Mouse (Mus musculus) R1 (cell line): ENCODE results near the gene Olfr251.
"Not testable (repeated sequence)": the region's sequence is repeated elsewhere in the genome, so short reads cannot be mapped to it uniquely, and the experiment has no call there.

Source experiments
- DNase-seq: peaks from one replicate; pipeline ENCODE4 v3.0.0-alpha.2; 2018; ENCODE audit warnings: low read depth, low spot score

The Olfr251 gene

DNA sequence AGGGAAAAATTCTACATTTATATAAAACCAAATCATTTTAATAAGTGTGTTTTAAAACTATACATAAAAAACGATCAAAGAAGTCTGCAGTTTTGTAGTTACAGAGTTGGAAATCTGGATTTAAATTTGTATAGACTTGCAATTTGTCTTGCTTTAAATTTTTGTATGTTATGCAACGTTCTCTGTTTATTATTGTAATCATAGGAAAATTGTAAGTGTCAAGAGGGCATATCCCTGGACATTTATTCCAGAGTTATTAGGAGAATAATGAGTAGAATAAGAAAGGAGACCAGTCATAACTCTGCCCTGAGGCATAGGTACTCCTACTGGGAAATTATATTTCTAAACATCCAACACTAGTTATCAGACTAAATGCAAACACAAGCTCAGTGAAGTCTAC lies at the start of gene Olfr251:
Gene Olfr251, plus strand, starts transcription at position 301 of the 400 bp plus-strand sequence.
- no peak for DNase-seq

DNA sequence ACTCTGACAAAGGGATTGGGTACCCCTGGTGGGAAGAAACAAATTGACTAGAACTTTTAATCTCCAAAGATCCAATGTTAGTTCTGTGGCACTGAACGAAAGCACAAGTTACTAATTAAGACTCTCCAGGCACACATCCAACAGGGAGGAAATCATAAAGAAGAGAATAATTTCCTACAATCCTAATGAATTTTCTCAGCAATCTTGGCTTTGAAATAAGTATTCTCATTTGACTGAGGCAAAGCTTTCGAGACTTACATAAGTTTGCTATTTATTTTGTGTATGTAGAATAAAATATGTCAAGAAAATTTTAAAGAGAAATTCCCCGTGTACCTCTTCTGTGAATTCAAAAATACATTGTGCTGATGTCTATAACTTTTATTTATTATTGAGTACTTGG lies 48.1 kb upstream of the Olfr251 start, which contains the start of gene Olfr25:
Gene Olfr25, plus strand, starts transcription at position 301 of the 400 bp plus-strand sequence.
- DNase-seq, result no peak

DNA sequence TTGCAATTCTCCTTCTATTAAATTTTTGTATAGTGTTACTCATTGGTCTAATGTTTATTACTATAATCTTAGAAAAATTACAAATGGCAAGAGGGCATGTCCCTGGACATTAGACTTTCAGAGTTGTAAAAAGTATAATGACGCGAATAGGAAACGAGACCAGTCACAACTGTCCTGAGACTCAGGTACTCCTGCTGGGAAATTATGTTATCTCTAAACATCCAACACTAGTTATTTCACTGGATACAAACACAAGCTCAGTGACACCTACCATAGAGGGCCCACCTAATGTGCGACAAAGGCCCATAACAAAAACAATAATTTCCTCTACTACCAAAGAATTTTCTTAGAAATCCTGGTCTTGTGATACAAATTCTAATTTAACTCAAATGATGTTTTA lies 28.8 kb upstream of the Olfr251 start, which contains the start of gene Olfr898:
Gene Olfr898, plus strand, starts transcription at position 301 of the 400 bp plus-strand sequence.
- no peak for DNase-seq

DNA sequence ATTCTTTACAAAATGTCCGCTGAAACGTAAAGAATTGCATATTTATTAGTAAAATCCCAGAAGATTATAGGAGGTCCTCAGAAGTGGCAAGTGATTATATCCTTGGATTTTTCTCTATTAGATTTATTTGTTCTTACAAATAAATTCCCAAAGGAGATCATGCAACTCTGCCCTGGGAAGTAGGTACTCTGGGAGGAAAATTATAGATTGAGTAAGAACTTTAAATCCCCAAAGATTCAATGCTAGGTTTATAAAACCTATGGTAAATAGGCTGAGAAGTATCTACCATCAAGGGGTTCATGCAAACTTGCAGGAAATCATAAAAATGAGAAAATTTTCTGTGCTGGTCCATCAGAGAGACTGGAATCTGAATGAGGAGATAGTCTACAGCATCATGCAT lies 10.3 kb upstream of the Olfr251 start, which contains the start of gene Olfr250:
Gene Olfr250, plus strand, starts transcription at position 301 of the 400 bp plus-strand sequence.
- DNase-seq, result no peak

DNA sequence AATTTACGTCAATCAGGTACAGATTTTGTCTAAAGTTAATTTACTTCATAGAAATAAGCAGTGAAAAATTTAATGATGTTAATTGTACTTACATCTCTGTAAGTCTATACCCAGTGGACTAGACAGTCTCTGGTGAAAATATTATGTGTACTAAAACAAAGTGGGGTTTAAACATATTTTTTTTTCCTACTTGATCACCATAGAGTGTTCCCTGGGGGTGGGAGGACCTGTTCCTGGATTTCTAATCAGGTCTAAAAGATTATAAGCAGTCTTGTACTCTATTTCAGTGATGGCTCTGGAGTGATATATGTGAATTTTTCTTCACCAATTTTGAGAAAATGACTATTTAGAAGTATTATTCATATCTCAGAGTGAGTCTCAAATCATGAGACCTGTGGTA lies 24.5 kb downstream of the Olfr251 start, which contains the start of gene Olfr147:
Gene Olfr147, plus strand, starts transcription at position 301 of the 400 bp plus-strand sequence.
- DNase-seq, result no peak

DNA sequence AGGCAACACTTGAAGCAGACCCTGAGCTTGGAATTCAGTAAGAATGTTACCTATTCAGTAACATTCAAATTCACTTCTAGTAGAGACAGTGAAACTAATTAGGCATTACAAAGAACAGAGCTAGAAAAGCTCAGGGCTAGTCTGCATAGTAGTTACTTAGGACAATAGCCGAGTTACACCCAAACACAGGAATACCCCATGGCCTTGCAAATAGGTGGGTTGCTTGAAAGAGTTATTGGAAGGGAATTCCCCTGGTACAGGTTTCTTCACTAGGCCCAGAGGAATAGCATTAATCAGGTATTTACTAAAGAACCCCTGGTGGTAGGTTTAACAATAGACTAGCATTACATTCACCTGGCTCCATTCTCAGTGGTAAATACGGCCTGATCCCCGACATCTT lies 30.6 kb downstream of the Olfr251 start:
- DNase-seq, result peak; percentile 98

DNA sequence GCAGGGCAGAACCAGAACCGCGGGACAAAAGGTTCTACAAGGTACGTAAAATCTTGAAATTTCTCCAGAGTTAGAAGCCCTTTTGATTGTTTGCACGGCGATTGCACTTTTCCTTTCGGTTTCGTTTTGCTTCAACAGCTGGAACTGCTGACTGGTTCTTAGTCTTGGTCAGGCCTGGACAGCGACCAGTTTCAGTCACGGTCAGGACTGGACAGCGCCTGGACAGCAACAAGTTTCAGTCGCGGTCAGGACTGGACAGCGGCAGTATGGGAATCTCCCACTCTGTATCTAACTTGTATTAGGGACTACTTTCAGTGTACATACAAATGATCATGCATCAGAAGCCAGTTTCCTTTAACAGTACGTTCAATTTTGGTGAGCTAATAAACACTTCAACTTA lies 36.6 kb downstream of the Olfr251 start:
- not testable (repeated sequence) for DNase-seq

DNA sequence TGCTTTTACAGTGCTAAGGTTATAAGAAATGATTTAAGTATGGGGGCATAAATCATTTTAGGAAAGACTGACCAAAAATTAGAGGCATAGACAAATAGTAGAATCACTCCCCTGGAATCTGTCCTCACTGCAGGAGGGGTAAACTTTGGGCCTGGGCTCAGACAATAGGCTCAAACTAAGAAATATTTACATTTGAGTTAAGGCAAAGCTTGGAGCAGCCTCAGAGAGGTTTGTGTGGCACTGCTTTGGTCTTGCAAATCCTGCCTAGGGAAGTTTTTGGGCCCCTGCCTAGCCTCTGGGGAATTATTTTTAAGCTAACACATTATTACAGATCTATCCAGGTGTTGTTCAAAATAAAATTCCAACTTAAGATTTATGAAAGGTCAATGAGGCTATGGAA lies 46.9 kb downstream of the Olfr251 start:
- DNase-seq, result peak; percentile 87

DNA sequence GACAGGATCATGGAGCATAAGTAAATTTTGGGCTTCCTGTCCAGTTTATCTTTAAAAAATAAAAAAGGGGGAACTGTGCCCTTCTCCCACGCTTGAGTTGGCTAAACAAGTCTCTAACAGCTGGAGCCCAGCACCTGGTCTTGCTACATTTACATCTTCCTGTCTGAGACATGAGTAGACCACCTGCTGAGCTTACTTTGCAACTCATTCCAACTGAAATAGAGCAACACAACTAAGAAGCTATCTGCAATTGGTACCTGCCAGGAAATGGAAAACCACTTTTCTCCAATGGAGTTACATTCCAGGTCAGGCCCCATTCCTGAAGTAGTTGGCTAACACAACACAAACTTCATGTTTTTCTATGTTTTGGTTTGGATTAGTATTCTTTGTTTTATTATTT lies 50.1 kb downstream of the Olfr251 start:
- DNase-seq, result peak; percentile 75

DNA sequence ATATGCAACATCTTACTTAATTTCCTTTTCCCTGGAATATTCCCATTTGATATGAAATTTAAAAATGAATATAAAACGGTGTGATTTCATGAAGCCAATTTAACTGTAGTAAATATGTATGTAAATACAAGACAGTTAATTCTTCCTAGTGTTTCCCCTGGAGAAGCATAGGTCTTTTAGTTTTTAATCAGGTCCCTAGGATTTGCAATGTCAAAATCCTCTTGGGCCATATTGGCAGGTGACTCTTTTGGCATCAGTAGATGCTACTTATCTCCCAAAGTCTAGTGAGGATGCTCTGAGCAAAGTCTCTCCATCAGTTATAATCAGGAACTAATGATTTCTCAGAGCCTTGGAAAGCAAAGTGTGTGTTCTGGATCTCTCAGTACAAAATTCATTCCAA lies 52.3 kb downstream of the Olfr251 start, which contains the start of gene Olfr901:
Gene Olfr901, plus strand, starts transcription at position 301 of the 400 bp plus-strand sequence.
- DNase-seq, result no peak
